Mouse (Mus musculus) hindbrain, embryonic 11.5 days (tissue): Measurements from ENCODE around the gene Trmo. TPM values are rescaled to one million over a fixed set of nuclear protein-coding genes. Genes with fewer than 3 reads are reported as not detected.
A peak's percentile ranks its signal among the peaks of the same experiment; 100 is the strongest.

ENCODE experiments used
- ATAC-seq: fragments of 200-750 bp; cut with Nextera tagmentation; 2 replicates; pipeline ENCODE4 v1.8.0; 2017; ENCODE audit warnings: mild to moderate bottlenecking, moderate TSS enrichment, moderate library complexity; ENCODE audit not compliant: low FRiP score
- DNase-seq: peaks from one replicate; pipeline ENCODE4 v3.0.0-alpha.2; 2015; ENCODE audit warnings: low spot score
- H3K27ac ChIP-seq: fragments of 300-500 bp; sonication (generic); 2 replicates; pipeline ENCODE4 v1.5.1; 2014; ENCODE audit warnings: mild to moderate bottlenecking, low read depth, low read length
- H3K27me3 ChIP-seq: fragments of 300-500 bp; sonication (generic); 2 replicates; pipeline ENCODE4 v1.6.1; 2014; ENCODE audit warnings: mild to moderate bottlenecking, low read length, moderate library complexity, mixed read lengths; ENCODE audit not compliant: control insufficient read depth, insufficient read depth
- H3K36me3 ChIP-seq: fragments of 300-500 bp; sonication (generic); 2 replicates; pipeline ENCODE4 v1.6.1; 2014; ENCODE audit warnings: mild to moderate bottlenecking, low read length, moderate library complexity, mixed read lengths; ENCODE audit not compliant: control insufficient read depth, insufficient read depth
- H3K4me1 ChIP-seq: fragments of 300-500 bp; sonication (generic); replicated peaks from 2 replicates; pipeline ENCODE4 v1.6.1; 2014; ENCODE audit warnings: low read length, mixed read lengths; ENCODE audit not compliant: control insufficient read depth, insufficient read depth
- H3K4me2 ChIP-seq: fragments of 300-500 bp; sonication (generic); replicated peaks from 2 replicates; pipeline ENCODE4 v1.6.1; 2014; ENCODE audit warnings: mild to moderate bottlenecking, low read depth, low read length
- H3K4me3 ChIP-seq: fragments of 300-500 bp; sonication (generic); 2 replicates; pipeline ENCODE4 v1.5.1; 2014; ENCODE audit warnings: low read depth, low read length
- H3K9ac ChIP-seq: fragments of 300-500 bp; sonication (generic); 2 replicates; pipeline ENCODE4 v1.6.1; 2014; ENCODE audit warnings: low read depth, low read length
- H3K9me3 ChIP-seq: fragments of 300-500 bp; sonication (generic); 2 replicates; pipeline ENCODE4 v1.6.1; 2016; ENCODE audit warnings: low read length; ENCODE audit not compliant: control insufficient read depth
- WGBS: fragments of 180-500 bp; shearing (Covaris S2); extraction: QIAGEN DNeasy Blood & Tissue Kit; methylation state at CpG from one replicate; pipeline ENCODE4 v1.1.7; 2014; 5-methylcytosine and 5-hydroxymethylcytosine counted together
- polyA plus RNA-seq: library from polyadenylated mRNA; unstranded; fragments of >200 nt; fragmentation: Nextera tagmentation; extraction: Ambion mirVana; gene quantifications from 2 replicates; pipeline ENCODE4 v1.2.1, GENCODE M21; 2014

Trmo gene
- polyA plus RNA-seq, 1 experiment from 2014 or later: 9.9 TPM

DNA sequence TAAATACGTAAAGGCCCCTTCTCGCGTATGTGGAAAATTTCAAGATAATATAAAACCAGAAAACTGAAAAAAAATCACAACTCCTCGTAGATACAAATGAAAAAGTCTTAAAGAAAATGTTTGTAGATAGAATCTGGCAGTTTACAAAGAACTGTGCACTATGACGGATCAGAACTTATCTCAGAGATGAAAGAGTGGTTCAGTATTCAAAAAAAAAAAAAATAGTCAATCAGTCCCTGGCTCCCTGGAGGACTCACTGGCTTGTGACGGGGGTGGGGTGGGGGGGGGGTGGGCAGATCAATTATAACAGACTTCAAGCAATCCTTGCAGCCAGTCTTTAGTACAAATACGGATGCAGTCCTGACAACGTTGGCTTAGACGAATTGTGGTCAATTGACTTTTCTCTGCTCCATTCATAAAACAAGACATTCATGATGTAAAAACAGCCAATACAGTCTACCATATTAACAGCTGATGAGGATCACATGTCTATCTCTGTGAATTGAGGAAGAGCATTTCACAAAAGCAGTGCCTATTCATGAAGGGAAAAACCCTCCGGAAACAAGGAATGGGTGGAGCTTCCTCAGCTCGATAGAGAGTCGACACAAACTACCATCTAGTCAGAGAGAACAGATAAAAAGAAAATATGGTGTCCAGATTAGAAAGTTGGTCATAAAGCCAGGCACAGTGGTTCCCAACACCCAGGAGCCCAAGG is 29.5 kb downstream of the Trmo start:
- no peaks in the 10 kb centered on the region for H3K36me3 ChIP-seq
- H3K27ac ChIP-seq: no peak overlapping the region
- no peaks in the 10 kb centered on the region for H3K27me3 ChIP-seq
- H3K9ac ChIP-seq: no peak overlapping the region
- H3K4me1 ChIP-seq: no peaks in the 10 kb centered on the region
- ATAC-seq: no peak
- H3K9me3 ChIP-seq: no peaks in the 10 kb centered on the region
- H3K4me2 ChIP-seq: no peak overlapping the region
- no peak for DNase-seq
- H3K4me3 ChIP-seq: no peak overlapping the region
- WGBS: 81% methylated on average over 12 of the region's 12 CpGs

- H3K27me3 ChIP-seq: peaks cover 4% of the 10 kb centered on the region; the same call in 1 of the 2 replicates
- H3K4me2 ChIP-seq: no peak overlapping the region
- DNase-seq: peak; percentile 82
- no peaks in the 10 kb centered on the region for H3K9me3 ChIP-seq
- no peak overlapping the region for H3K27ac ChIP-seq
- no peak for ATAC-seq
- no peak overlapping the region for H3K9ac ChIP-seq
- H3K36me3 ChIP-seq: no peaks in the 10 kb centered on the region
- H3K4me1 ChIP-seq: no peaks in the 10 kb centered on the region; the same call in 1 of the 2 replicates
- 49% methylated on average over 12 of the region's 12 CpGs for WGBS
- H3K4me3 ChIP-seq: no peak overlapping the region
These were observed 32.7 kb downstream of the Trmo start for GRCm38 (mm10) chr4:46356351-46357133.

- Histone ChIP-seq H3K27me3 (peaks cover 34% of the 10 kb centered on the region), H3K27ac (no peak overlapping the region), H3K36me3 (no peaks in the 10 kb centered on the region), H3K9ac (no peak overlapping the region), H3K4me1 (no peaks in the 10 kb centered on the region; the same call in 1 of the 2 replicates), H3K9me3 (no peaks in the 10 kb centered on the region), H3K4me3 (no peak overlapping the region), H3K4me2 (no peak overlapping the region)
- WGBS: 10% methylated on average over 10 of the region's 10 CpGs
- ATAC-seq (no peak), DNase-seq (no peak)
These were observed 36.2 kb downstream of the Trmo start for GRCm38 (mm10) chr4:46353045-46353444.

DNA sequence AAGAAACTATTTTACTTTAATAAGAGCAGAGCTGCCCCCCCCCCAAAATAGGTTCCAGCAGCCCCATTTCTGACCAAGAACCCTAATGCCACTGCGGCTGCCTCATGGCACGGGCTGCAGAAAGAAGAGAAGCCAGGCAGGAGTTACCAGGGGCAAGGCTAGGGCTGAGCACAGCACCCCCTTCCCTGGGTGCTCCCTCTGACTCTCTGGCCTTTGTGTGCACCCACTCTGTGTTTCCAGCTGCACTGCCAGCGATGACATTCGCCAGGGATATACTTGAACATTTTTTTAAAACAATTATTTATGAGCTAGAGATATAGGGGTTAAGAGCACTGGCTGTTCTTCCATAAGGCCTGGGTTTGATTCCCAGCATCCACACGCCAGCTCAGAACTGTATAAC is 39.7 kb downstream of the Trmo start:
- no peak for DNase-seq
- no peak overlapping the region for H3K4me3 ChIP-seq
- H3K4me1 ChIP-seq: no peaks in the 10 kb centered on the region; the same call in 1 of the 2 replicates
- no peak overlapping the region for H3K9ac ChIP-seq
- H3K4me2 ChIP-seq: no peak overlapping the region
- WGBS: 43% methylated on average over 5 of the region's 5 CpGs
- no peaks in the 10 kb centered on the region for H3K9me3 ChIP-seq
- H3K36me3 ChIP-seq: no peaks in the 10 kb centered on the region
- no peak overlapping the region for H3K27ac ChIP-seq
- ATAC-seq: no peak
- peaks cover 64% of the 10 kb centered on the region for H3K27me3 ChIP-seq

DNA sequence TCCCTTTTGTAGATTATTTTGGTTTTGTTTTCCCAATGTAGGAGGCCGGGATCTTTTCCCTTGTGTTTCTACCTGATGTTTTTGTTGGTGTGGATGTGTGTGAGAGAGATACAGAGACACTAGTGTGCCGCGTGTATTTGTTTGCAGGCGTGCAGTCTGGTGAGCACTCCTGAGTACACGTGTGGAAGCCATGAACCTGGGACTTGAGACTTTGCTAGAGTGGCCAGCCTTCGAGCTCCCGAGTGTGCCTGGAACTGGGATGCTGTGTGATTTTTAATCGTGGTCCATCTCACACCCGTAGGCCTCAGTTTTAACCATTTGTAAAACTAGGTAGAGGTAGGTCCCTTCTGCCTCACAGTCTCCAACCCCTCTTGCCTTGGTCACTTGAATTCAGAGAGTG is 40.3 kb downstream of the Trmo start:
- WGBS: 21% methylated on average over 9 of the region's 9 CpGs
- no peak overlapping the region for H3K9ac ChIP-seq
- no peaks in the 10 kb centered on the region for H3K36me3 ChIP-seq
- H3K4me3 ChIP-seq: no peak overlapping the region
- no peaks in the 10 kb centered on the region; the same call in 1 of the 2 replicates for H3K4me1 ChIP-seq
- peaks cover 70% of the 10 kb centered on the region for H3K27me3 ChIP-seq
- no peak overlapping the region for H3K4me2 ChIP-seq
- peak; percentile 34 for DNase-seq
- ATAC-seq: no peak
- H3K27ac ChIP-seq: no peak overlapping the region
- no peaks in the 10 kb centered on the region for H3K9me3 ChIP-seq

GRCm38 (mm10) chr4:46347580-46348515 is 41.4 kb downstream of the Trmo start:
- ATAC-seq: no peak
- WGBS: 2% methylated on average over 41 of the region's 41 CpGs

DNA sequence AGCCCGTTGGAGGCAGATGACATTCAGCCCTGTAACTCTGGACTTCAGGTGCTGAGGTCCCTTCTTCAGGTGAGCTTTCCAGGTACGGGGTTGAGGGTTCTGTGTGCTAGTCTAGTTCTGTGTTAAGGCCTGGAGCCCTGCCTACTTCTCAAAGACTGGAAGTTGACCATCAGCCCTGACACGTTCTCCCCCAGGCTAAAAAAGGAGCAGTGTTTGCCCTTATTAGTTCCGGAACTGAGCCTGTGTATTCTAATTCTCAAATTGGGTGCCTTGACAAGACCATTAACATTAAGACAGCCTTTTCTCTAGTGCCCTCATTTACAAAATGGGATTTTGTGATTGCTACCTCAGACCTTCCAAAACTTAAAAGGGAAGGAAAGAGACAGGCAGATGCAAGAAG is 42.1 kb downstream of the Trmo start:
- Histone ChIP-seq H3K27ac (no peak overlapping the region), H3K36me3 (no peaks in the 10 kb centered on the region), H3K4me3 (no peak overlapping the region), H3K9me3 (no peaks in the 10 kb centered on the region), H3K4me2 (no peak overlapping the region), H3K9ac (no peak overlapping the region), H3K4me1 (no peaks in the 10 kb centered on the region; the same call in none of the 2 replicates), H3K27me3 (peaks cover 88% of the 10 kb centered on the region)
- WGBS: 11% methylated on average over 4 of the region's 4 CpGs
- ATAC-seq: no peak
- peak; percentile 45 for DNase-seq

More at GRCm38 (mm10) chr4:46347580-46348515, 41.4 kb downstream of the Trmo start:
- Histone ChIP-seq H3K27me3 (peaks cover 80% of the 10 kb centered on the region), H3K4me3 (no peak overlapping the region), H3K36me3 (no peaks in the 10 kb centered on the region), H3K4me2 (no peak overlapping the region), H3K4me1 (no peaks in the 10 kb centered on the region; the same call in 1 of the 2 replicates), H3K9ac (no peak overlapping the region), H3K9me3 (no peaks in the 10 kb centered on the region), H3K27ac (no peak overlapping the region)
- peak; percentile 60 for DNase-seq

DNA sequence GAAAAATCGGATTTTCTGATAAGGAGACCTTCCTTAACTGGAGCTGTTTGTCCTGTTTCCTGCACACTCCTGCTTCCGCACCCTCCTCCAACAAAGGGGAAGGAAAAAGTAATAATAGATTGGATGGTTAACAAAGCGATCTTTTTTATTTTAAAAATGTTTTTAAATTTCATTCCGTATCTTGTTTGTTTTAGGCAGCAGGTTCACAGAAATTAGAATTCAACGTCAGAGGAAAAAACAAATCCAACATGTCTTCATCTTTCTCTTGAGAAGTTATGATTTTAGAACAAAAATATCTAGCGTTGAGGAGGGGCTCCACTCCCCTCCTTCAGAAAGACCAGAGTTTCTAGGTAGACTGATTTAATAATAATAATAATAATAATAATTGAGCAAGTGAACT is 43.0 kb downstream of the Trmo start:
- DNase-seq (no peak), ATAC-seq (no peak)
- Histone ChIP-seq H3K9me3 (no peaks in the 10 kb centered on the region), H3K4me3 (no peak overlapping the region), H3K9ac (no peak overlapping the region), H3K4me2 (no peak overlapping the region), H3K27ac (no peak overlapping the region), H3K4me1 (no peaks in the 10 kb centered on the region; the same call in none of the 2 replicates), H3K27me3 (peaks cover 91% of the 10 kb centered on the region), H3K36me3 (no peaks in the 10 kb centered on the region)
- WGBS: 30% methylated on average over 6 of the region's 6 CpGs
